Mouse (Mus musculus) heart, embryonic 13.5 days (tissue): ENCODE results near the gene C8b. TPM values are rescaled to one million over a fixed set of nuclear protein-coding genes. Genes with fewer than 3 reads are reported as not detected.

ENCODE experiments used
- ATAC-seq: fragments of 200-750 bp; cut with Nextera tagmentation; 2 replicates; pipeline ENCODE4 v1.8.0; 2017; ENCODE audit warnings: moderate TSS enrichment; ENCODE audit not compliant: insufficient number of reproducible peaks, low FRiP score, low TSS enrichment; ENCODE audit errors: extremely low read depth
- H3K27ac ChIP-seq: fragments of 300-500 bp; sonication (generic); replicated peaks from 2 replicates; pipeline ENCODE4 v1.5.1; 2015; ENCODE audit warnings: moderate library complexity, mild to moderate bottlenecking, inconsistent platforms
- H3K27me3 ChIP-seq: fragments of 300-500 bp; sonication (generic); replicated peaks from 2 replicates; pipeline ENCODE4 v1.6.1; 2015; ENCODE audit warnings: mild to moderate bottlenecking, inconsistent platforms
- H3K36me3 ChIP-seq: fragments of 300-500 bp; sonication (generic); 2 replicates; pipeline ENCODE4 v1.6.1; 2015; ENCODE audit warnings: mild to moderate bottlenecking, inconsistent platforms
- H3K4me1 ChIP-seq: fragments of 300-500 bp; sonication (generic); 2 replicates; pipeline ENCODE4 v1.6.1; 2015; ENCODE audit warnings: inconsistent platforms
- H3K4me2 ChIP-seq: fragments of 300-500 bp; sonication (generic); 2 replicates; pipeline ENCODE4 v1.6.1; 2015; ENCODE audit warnings: inconsistent platforms, mild to moderate bottlenecking, moderate library complexity
- H3K4me3 ChIP-seq: fragments of 300-500 bp; sonication (generic); 2 replicates; pipeline ENCODE4 v1.5.1; 2015; ENCODE audit warnings: moderate library complexity, mild to moderate bottlenecking, inconsistent platforms
- H3K9ac ChIP-seq: fragments of 300-500 bp; sonication (generic); 2 replicates; pipeline ENCODE4 v1.6.1; 2015; ENCODE audit warnings: inconsistent platforms, mild to moderate bottlenecking, moderate library complexity
- H3K9me3 ChIP-seq: fragments of 300-500 bp; sonication (generic); 2 replicates; pipeline ENCODE4 v1.6.1; 2016; ENCODE audit warnings: inconsistent platforms
- WGBS: fragments of 180-500 bp; shearing (Covaris S2); methylation state at CpG from one replicate; pipeline ENCODE4 v1.1.7; 2015; ENCODE audit warnings: mixed read lengths; 5-methylcytosine and 5-hydroxymethylcytosine counted together
- polyA plus RNA-seq: library from polyadenylated mRNA; unstranded; fragments of >200 nt; fragmentation: Nextera tagmentation; extraction: Ambion mirVana; gene quantifications from 2 replicates; pipeline ENCODE4 v1.2.1, GENCODE M21; 2015

Gene C8b
- polyA plus RNA-seq, 1 experiment from 2014 or later = 0.12 TPM

DNA sequence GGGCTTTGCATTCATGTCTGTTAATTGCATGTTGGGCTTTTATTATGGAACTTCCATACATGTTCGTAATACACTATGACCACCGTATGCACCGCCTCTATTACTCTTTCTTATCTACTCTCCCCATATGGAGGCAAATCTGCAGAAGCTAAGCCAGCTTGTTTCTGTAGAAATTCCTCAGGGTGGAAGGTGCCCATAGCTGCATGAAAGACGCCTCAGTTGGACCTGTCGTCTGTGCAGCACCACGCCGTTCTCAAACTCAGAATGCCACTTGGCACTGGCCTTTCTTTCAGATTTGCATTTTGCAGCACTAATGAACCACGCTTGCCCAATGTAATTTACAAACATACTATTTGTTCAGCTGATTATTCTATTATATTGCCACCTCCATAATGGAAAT lies 3.5 kb downstream of the C8b start:
- Histone ChIP-seq H3K4me3 (no peak overlapping the region), H3K36me3 (no peaks in the 10 kb centered on the region), H3K4me1 (no peaks in the 10 kb centered on the region), H3K4me2 (no peak overlapping the region), H3K9me3 (no peaks in the 10 kb centered on the region), H3K9ac (no peak overlapping the region), H3K27ac (no peak overlapping the region), H3K27me3 (peaks cover 31% of the 10 kb centered on the region)
- 72% methylated on average over 8 of the region's 8 CpGs for WGBS
- no peak for ATAC-seq

DNA sequence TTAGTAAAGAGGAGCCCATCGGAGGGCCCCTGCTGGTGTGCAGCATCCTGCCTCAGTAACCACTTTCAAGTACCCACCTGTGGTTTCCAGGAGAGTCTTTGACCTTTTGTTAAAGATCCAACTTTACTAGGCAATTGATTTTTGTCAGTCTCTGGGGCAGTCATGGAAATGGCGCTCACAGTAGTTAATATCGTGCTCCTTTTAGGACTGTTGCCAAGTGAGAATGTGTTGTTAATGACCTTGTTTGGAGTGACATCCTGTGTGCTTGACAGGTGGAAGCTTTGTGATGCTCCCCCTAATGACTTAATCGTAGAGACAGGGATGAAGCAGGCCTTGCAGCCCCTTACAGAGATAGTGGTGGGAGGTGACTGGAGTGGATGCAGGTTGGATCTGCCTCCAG lies 4.2 kb downstream of the C8b start:
- Histone ChIP-seq H3K4me1 (no peaks in the 10 kb centered on the region), H3K4me2 (no peak overlapping the region), H3K27ac (no peak overlapping the region), H3K9ac (no peak overlapping the region), H3K9me3 (no peaks in the 10 kb centered on the region), H3K27me3 (peaks cover 32% of the 10 kb centered on the region), H3K36me3 (no peaks in the 10 kb centered on the region), H3K4me3 (no peak overlapping the region)
- WGBS = 58% methylated on average over 4 of the region's 4 CpGs
- ATAC-seq = no peak

DNA sequence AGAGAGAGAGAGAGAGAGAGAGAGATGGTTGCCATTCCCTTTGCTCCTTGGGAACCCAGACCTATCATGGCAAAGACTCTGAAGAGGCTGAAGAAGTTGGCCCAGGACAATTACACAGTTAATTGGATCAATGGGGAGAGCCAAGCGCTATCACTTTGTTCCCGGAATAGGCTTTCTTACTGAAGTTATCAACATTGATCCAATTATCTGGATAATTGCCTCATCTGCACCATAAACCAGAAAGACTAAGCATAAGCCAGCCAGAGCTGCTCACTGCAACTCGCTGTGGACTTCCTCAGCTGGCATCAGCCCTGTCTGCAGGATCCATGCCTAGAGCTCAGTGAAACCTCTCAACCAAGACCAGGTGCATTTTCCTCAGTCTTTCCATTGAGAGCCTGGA lies 9.5 kb downstream of the C8b start:
- no peak overlapping the region for H3K27ac ChIP-seq
- H3K36me3 ChIP-seq = no peaks in the 10 kb centered on the region
- 53% methylated on average over 3 of the region's 3 CpGs for WGBS

DNA sequence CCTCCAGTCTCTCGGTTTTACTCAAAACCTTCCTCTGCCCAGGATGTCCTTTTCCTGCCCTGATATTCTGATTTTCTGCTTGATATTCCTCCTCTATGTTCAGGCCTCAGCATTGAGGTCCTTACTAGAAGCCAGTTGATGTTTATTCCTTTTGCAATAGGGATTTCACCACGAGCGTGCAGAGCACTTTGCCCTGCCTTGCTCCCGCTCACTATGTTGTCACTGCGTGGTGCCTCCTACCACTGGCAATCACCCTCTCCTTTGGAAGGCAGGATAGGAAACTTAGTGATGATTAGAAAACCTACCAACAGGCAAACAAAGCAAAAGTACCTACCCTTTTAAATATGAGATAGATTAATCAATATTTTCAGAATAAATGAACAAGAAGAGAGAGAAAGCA lies 13.3 kb downstream of the C8b start:
- no peak for ATAC-seq
- H3K4me2 ChIP-seq = no peak overlapping the region
- 82% methylated on average over 5 of the region's 5 CpGs for WGBS
- H3K36me3 ChIP-seq = no peaks in the 10 kb centered on the region
- no peaks in the 10 kb centered on the region for H3K4me1 ChIP-seq
- no peak overlapping the region for H3K9ac ChIP-seq
- no peaks in the 10 kb centered on the region; the same call in 1 of the 2 replicates for H3K9me3 ChIP-seq
- no peak overlapping the region for H3K4me3 ChIP-seq
- H3K27ac ChIP-seq = no peak overlapping the region
- 0 out of 2 replicates have a peak, but pooled peaks cover 2% of the 10 kb centered on the region for H3K27me3 ChIP-seq

More for the DNA sequence above, 9.5 kb downstream of the C8b start:
- no peak overlapping the region for H3K9ac ChIP-seq
- 0 out of 2 replicates have a peak, but pooled peaks cover 6% of the 10 kb centered on the region for H3K27me3 ChIP-seq
- no peak overlapping the region for H3K4me3 ChIP-seq
- H3K9me3 ChIP-seq = no peaks in the 10 kb centered on the region
- H3K4me1 ChIP-seq = no peaks in the 10 kb centered on the region
- H3K4me2 ChIP-seq = no peak overlapping the region
- no peak for ATAC-seq

DNA sequence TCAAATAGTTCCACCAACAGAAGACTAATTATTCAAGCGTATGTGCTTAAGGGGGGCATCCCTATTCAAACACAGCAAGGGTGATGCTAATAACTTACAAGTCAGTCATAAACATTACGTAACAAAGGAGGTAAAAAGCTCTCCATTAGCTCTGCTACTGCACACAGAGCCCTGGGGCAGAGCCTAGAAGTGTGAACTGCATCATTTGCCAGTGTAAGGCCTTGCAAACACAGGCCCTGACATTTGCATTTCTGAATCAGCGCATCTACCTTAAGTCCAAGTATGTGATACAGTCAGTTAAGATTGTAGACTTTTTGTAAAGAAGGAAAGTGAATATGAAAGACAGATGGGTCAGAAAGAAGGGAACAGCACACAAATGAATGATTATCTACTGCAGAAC lies 15.3 kb downstream of the C8b start:
- Histone ChIP-seq H3K27me3 (no peaks in the 10 kb centered on the region), H3K4me3 (no peak overlapping the region), H3K4me2 (no peak overlapping the region), H3K27ac (no peak overlapping the region), H3K9ac (no peak overlapping the region), H3K9me3 (no peaks in the 10 kb centered on the region; the same call in 1 of the 2 replicates), H3K4me1 (no peaks in the 10 kb centered on the region), H3K36me3 (no peaks in the 10 kb centered on the region)
- WGBS = 86% methylated on average over 3 of the region's 3 CpGs
- no peak for ATAC-seq

DNA sequence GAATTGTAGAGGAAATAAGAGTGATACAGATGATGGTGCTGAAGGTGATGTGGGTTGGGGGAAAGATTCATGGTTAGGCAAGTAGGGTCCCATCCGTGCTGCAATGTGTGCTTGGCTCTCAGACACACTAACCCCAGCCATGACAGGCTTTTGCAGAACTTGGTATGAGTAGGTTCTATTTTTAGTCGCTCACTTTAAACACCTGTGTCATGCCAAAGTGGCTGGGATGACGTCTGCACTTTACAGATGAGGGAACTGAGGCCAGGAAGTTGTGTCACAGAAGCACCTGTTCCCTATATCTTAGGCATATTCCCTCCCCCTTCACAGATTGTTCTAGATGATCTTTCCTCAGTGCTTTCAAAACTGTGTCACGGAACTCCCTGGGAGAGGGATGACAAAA lies 16.2 kb downstream of the C8b start:
- no peaks in the 10 kb centered on the region; the same call in 1 of the 2 replicates for H3K9me3 ChIP-seq
- 62% methylated on average over 4 of the region's 4 CpGs for WGBS
- H3K36me3 ChIP-seq = no peaks in the 10 kb centered on the region
- no peaks in the 10 kb centered on the region for H3K27me3 ChIP-seq
- no peak overlapping the region for H3K4me3 ChIP-seq
- H3K4me1 ChIP-seq = no peaks in the 10 kb centered on the region
- H3K9ac ChIP-seq = no peak overlapping the region
- ATAC-seq = no peak
- no peak overlapping the region for H3K27ac ChIP-seq
- H3K4me2 ChIP-seq = no peak overlapping the region

DNA sequence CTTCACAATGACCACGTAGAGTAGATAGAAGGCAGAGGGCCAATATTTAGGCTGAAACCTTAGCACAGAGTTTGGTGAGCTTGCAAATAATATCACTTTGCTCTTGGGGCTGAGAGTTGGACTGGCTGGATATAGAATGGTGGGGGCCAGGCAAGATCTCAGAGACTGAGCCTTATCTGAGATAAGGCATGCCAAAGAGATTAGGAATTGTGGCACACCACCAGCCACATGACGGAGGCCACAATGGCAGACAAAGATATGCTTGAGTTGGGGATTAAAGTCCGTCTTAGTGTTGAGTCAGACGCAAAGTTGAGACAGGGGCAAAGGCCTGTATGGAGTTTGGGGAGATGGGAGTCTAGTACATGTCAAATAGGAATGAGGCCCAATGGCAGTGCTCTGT lies 26.0 kb downstream of the C8b start:
- H3K9ac ChIP-seq = no peak overlapping the region
- no peak for ATAC-seq
- H3K4me3 ChIP-seq = no peak overlapping the region
- no peak overlapping the region for H3K27ac ChIP-seq
- WGBS = 42% methylated on average over 4 of the region's 4 CpGs
- H3K36me3 ChIP-seq = no peaks in the 10 kb centered on the region
- no peaks in the 10 kb centered on the region for H3K9me3 ChIP-seq
- H3K4me2 ChIP-seq = no peak overlapping the region
- no peaks in the 10 kb centered on the region for H3K27me3 ChIP-seq
- H3K4me1 ChIP-seq = no peaks in the 10 kb centered on the region

DNA sequence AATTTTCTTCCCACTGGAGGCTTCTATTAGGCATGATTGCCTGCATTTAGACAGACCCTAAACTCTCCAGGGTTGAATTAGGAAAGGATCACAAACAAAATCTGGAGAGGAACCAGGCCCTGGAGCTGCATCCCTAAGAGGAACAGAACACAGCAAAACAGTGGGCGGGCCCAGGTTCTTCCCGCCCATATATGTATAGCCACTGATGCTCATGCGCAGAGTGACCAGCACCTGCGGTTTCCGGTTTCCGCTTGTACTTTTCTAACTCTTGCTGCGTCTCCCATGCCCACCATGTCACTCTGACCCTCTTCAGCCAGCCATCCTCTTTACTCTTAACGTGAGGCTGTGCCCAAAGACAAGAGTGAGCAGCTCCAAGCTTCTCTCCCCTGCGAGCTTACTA lies 32.8 kb downstream of the C8b start:
- H3K4me1 ChIP-seq = no peaks in the 10 kb centered on the region

DNA sequence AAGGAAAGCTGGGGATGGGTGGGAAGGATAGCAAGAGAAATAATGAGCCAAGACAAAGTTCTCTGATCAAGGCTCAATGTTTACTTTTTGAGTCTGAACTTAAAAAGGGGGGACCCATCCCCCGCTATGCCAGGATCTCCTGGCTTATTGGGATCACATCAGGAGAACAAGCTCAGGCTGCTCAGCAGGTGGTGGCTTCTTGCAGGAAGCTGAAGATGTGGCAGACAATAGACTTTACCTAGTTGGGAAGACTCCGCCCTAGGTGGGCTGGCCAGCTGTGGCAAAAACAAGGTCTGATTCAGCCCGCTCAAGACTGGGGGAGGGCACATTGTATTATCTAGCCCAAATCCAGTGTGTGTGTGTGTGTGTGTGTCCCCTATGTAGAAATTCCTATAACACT lies 35.5 kb downstream of the C8b start:
- no peak overlapping the region for H3K4me2 ChIP-seq
- H3K4me1 ChIP-seq = no peaks in the 10 kb centered on the region
- H3K9me3 ChIP-seq = no peaks in the 10 kb centered on the region
- no peaks in the 10 kb centered on the region for H3K36me3 ChIP-seq
- H3K4me3 ChIP-seq = no peak overlapping the region
- no peak overlapping the region for H3K9ac ChIP-seq
- ATAC-seq = no peak
- no peaks in the 10 kb centered on the region for H3K27me3 ChIP-seq
- no peak overlapping the region for H3K27ac ChIP-seq
- WGBS = 79% methylated on average over 3 of the region's 3 CpGs

More for the DNA sequence above, 32.8 kb downstream of the C8b start:
- ATAC-seq = no peak
- Histone ChIP-seq H3K4me2 (no peak overlapping the region), H3K27me3 (no peaks in the 10 kb centered on the region), H3K4me3 (no peak overlapping the region), H3K9me3 (no peaks in the 10 kb centered on the region), H3K27ac (no peak overlapping the region), H3K36me3 (no peaks in the 10 kb centered on the region), H3K9ac (no peak overlapping the region)
- WGBS = 80% methylated on average over 9 of the region's 9 CpGs

DNA sequence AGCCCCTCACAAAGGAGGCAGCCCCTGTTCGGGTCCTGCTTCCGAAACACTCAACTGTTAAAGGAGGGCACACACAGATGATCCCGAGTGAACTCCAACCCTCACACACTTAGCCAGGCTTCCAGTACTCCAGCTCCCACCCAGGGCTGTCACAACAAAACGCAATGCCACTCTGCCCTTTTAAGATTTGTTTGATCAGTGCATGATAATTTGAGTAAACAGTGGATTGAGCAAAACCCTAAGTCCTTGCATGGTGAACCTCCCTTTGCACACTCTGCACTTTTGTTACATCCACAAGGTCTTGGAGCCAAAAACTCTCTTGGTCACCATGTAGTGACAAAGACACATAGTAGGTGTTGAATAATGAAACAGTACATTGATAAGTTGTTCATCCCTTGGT lies 38.0 kb downstream of the C8b start:
- WGBS = 70% methylated on average over 4 of the region's 4 CpGs

DNA sequence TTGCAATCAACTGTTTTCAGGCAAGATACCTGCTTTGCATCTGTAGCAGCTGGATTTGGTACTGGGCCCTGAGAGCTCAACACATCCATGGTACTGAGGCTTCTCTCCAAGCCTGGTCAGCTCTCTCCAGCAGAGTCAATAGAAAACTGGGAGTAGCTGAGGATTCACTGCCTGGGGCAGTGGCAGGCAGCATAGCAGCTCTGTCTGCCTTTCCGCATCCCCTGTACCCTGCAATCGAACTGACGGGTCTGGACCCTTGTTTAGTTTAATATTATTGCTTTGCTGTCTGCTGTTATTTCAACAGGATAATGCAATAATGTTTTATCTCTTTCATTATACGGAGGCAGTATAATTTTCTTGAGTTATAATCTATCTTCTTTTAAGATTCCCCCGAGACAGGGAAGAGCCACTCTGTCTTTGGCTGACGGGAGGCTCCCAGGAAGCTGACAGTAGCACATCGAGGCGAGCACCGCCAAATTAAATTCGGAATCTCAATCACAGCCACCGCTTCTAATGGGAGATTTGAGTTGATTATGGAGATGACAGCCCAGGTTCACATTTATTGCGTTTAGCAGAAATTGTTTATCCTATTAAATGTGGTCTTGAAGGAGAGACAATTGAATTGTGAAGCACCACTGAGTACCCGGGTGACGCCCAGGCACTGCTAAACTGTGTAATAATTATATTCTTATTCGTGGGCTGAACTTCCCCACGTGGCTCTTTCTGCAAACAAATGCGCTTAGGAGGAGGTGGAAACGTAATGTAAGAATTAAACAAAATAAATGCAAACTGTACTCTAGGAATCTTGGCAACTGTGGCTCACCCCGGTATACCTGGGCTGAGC lies 39.5 kb downstream of the C8b start:
- no peaks in the 10 kb centered on the region for H3K9me3 ChIP-seq
- no peak overlapping the region for H3K27ac ChIP-seq
- H3K9ac ChIP-seq = no peak overlapping the region
- H3K27me3 ChIP-seq = no peaks in the 10 kb centered on the region
- H3K4me2 ChIP-seq = no peak overlapping the region
- no peak for ATAC-seq
- H3K4me1 ChIP-seq = no peaks in the 10 kb centered on the region
- WGBS = 78% methylated on average over 19 of the region's 19 CpGs
- H3K4me3 ChIP-seq = no peak overlapping the region
- no peaks in the 10 kb centered on the region for H3K36me3 ChIP-seq

More for the DNA sequence above, 38.0 kb downstream of the C8b start:
- H3K27me3 ChIP-seq = no peaks in the 10 kb centered on the region
- no peak for ATAC-seq
- H3K36me3 ChIP-seq = no peaks in the 10 kb centered on the region
- H3K4me3 ChIP-seq = no peak overlapping the region
- H3K4me2 ChIP-seq = no peak overlapping the region
- no peaks in the 10 kb centered on the region for H3K9me3 ChIP-seq
- no peak overlapping the region for H3K9ac ChIP-seq
- H3K4me1 ChIP-seq = no peaks in the 10 kb centered on the region
- no peak overlapping the region for H3K27ac ChIP-seq

DNA sequence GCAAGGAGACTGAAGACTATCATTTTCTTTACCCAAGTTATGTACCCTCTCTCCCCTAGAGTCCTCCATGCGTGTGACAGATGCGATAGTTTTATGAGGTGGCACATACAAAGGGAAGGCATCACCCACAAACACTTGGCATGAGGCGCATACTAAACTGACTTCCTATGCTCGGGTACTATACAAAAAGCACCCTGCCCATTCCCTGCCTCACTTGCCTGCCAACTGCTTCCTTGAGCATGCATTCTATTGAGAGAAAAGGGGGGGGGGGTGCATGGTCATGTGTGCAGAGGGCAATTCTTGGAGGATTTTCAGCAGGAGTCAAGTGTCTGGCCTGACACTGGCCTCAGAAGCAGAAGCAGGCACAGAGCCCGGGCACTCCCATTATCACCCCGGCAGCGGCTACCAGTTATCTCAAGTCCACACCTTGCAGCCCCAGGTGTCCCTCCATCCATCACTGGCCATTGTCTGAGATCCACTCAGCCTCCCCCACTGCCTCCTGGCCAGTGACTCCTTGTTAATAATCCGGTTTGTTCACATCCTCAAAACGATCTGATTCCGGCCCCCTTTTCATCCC lies 44.7 kb downstream of the C8b start:
- Histone ChIP-seq H3K27me3 (no peaks in the 10 kb centered on the region), H3K27ac (no peak overlapping the region), H3K4me2 (no peak overlapping the region), H3K4me3 (no peak overlapping the region), H3K9ac (no peak overlapping the region), H3K4me1 (0 out of 2 replicates have a peak, but pooled peaks cover 3% of the 10 kb centered on the region), H3K9me3 (no peaks in the 10 kb centered on the region), H3K36me3 (no peaks in the 10 kb centered on the region)
- no peak for ATAC-seq
- WGBS = 51% methylated on average over 10 of the region's 10 CpGs
